Mouse (Mus musculus) cerebellum, adult 2 months (tissue): ENCODE results near the gene Nrp1.

Experiments used
- CTCF ChIP-seq: fragments of 200-500 bp; IDR thresholded peaks from 2 replicates; pipeline ENCODE4 v1.5.1; 2011; ENCODE audit warnings: low read depth, mild to moderate bottlenecking, control low read depth, low read length, moderate library complexity, borderline replicate concordance; ENCODE audit not compliant: insufficient read depth
- POLR2A ChIP-seq: fragments of 200-500 bp; IDR thresholded peaks from 2 replicates; pipeline ENCODE4 v1.6.1; 2011; ENCODE audit warnings: low read length, control low read depth, borderline replicate concordance; ENCODE audit not compliant: insufficient read depth

DNA sequence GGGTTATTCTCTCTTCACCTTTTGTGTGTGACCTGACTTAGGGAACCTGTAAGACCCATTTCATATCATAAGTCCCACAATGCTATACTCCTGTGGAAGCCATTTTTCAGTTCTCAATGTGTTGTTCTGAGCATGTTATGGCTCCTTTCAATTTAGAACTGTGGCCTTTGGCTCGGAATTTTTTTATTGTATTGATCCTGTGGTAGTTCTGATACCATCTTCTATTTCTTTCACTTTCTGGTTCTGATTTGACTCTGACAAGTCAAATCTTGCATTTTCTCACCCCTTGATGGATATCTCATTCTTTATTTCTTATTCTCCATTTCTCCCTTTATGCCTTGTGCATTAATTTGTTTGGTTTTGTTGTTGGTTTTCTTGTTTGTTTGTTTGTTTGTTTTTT lies 167.5 kb downstream of the Nrp1 start:
- TF ChIP-seq CTCF (no peak), POLR2A (no peak)
